Mouse (Mus musculus) embryo, embryonic 9.5 days (tissue): ENCODE results near the gene Pkmyt1.
A peak's percentile ranks its signal among the peaks of the same experiment; 100 is the strongest.
"Not testable (repeated sequence)": the region's sequence is repeated elsewhere in the genome, so short reads cannot be mapped to it uniquely, and the experiment has no call there.

Source experiments
- DNase-seq: peaks from one replicate; pipeline ENCODE4 v3.0.0-alpha.2; 2017; ENCODE audit errors: extremely low spot score

Gene Pkmyt1

DNA sequence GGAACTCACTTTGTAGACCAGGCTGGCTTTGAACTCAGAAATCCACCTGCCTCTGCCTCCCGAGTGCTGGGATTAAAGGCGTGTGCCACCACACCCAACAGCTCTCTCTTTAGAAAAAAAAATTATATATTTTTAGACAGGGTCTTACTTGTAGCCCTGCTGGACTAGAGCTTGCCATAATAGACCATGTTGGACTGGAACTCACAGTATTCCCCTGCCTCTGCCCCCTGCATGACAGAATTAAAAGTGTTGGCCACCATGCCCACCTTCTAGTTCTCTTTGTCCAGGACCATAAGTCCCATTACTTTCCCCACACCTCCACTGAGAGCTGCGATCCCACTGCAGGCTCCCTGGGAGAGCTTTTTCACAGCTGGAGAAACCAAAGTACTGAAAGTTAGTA lies 21.3 kb downstream of the Pkmyt1 start:
- no peak for DNase-seq

DNA sequence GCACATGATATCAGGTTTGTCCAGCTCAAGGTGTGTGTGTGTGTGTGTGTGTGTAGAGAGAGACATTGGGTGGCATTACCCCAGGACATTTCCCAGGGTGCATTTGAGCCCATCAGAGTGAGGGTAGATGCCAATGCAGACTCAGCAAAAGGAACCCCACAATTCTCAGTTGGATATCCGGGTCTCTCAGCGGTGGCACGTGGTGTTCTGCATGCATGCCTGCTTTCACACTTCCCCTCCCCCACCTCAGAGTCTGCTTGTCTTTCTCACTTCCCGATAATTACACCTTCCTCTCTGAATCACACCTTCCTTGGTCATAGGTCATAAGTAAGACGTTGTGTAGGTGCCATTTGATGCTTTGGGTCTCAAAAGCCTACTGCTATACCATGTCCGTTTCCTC lies 21.9 kb downstream of the Pkmyt1 start:
- no peak for DNase-seq

DNA sequence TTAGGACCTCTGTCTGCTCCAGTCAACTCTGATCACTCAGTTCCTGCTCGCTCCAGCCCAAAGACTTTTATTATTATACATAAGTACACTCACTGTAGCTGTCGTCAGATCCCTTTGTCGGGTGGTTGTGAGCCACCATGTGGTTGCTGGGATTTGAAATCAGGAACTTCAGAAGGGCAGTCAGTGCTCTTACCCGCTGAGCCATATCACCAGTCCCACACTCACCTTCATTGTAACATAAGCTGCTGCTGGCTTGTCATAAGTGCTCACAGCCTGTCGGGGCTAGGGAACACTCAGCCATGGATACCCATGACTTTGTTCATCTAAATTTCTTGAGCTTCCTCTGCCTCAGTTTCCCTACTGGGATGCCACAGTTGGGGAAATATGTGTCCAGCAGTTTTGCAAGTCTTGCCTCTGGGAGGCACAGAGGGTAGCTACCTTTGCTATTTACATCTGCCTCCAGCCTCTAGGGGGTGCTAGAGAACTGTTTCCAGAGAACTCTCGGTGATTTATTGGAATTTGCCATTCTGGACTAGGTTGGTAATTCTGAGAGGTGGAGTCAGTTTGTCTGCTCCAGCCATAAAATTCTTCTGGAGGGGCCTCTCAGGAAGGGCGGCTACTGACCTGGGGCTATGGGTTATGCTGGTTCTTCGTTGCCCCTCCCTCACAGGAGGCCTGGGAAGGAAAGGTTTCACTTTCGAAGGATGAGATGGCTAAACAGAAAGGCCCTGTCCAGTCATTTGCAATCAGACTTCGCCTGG lies 22.7 kb downstream of the Pkmyt1 start:
- DNase-seq, result peak; percentile 69

GRCm38 (mm10) chr17:23749400-23750191 lies 23.5 kb downstream of the Pkmyt1 start:
- no peak for DNase-seq

DNA sequence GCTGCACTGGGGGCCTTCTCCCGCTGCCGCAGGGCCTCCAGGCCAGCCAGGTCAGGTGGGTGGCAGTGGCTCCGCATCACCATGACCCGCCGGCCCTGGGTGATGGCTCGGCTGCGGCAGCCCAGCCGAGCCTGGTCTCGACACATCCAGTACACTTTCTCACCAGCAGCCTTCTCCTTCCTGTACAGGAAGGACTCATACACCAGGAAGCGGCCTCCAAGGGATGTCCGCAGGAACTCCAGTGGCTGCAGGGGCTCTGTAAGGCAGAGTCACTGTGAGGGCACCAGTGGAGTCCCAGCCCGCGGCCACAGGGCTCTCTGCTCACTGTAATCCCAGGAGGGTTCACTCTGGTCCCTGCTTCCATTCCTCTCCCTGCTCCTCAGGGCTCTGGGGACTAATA lies 29.6 kb downstream of the Pkmyt1 start:
- DNase-seq, result no peak

DNA sequence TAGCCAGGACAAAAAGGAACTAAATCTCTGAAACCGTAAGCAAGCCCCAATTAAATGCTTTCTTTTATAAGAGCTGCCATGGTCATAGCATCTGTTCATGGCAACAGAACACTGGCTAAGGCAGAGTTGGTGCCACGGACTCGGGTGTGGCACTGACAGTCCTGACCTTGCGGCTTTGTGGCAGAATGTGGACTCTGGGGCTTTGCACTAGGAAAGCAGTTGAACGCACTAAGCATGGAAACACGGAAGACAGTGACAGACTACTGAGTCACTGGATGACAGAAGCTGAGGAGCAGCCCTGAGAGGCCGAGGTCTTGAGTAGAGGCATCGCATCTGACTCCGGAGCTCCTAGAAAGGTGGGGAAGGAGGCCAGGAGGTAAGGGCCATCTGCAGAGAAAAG lies 31.4 kb downstream of the Pkmyt1 start:
- DNase-seq, result no peak

GRCm38 (mm10) chr17:23758801-23759200 lies 32.7 kb downstream of the Pkmyt1 start:
- no peak for DNase-seq

GRCm38 (mm10) chr17:23760231-23760630 lies 34.1 kb downstream of the Pkmyt1 start:
- no peak for DNase-seq

DNA sequence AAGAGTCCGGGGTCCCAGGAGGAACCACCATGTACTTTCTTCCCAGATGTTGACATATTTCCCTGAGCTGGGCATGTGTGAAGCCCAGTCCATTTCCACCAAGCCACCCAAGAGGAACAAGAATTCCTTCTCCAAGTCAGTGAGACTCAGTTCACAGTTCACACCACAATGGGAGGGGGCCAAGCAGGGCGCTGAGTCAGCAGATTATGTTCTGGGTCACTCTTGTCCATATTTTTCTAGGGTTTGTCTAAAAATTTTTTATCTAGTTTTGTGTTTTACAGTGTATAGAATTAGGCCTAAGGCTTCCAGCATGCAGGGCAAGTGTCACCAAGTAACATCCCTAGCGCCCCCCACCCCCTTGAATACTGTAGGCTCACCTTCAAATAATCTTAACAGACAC lies 35.0 kb downstream of the Pkmyt1 start:
- DNase-seq, result no peak

GRCm38 (mm10) chr17:23762976-23763375 lies 36.8 kb downstream of the Pkmyt1 start:
- DNase-seq, result no peak

DNA sequence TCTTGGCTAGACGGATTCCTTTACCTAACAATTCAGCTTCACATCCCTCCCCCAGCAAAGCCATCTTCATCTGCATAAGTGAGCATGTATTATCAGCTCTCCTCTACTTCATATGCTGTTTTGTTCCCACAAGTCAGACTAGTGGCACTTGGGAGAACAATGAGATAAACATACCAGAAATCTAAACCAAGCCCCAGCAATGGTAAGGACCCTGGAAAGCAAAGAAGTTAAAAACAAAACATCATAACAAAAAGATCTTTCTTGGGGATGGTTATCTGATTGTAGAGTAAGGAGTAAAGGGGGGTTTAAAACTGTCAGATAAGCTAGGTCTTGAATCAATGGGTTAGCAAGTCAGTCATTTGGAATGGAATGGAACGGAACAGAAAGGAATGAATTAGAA lies 44.4 kb downstream of the Pkmyt1 start:
- no peak for DNase-seq

DNA sequence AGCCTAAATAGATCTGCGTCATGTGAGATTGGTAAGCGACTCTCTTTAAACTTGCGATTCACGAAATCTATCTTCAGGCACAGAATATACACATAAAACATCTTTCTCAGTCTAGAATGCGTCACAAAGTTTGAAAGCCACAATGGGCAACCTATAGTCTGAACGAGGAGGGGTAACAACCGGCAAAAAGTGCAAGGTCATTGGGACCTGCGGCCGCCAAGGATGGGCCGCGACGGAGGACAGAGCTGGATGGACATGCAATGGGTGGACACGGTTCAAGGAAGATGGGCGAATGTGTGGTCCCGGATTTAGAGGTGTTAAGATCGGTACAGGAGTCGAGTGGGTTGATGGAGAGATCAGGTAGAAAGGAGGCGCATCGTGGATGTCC lies 44.8 kb downstream of the Pkmyt1 start:
- DNase-seq, result no peak

- peak; percentile 99 for DNase-seq
These were observed 45.4 kb downstream of the Pkmyt1 start, which contains the start of gene Flywch1 for GRCm38 (mm10) chr17:23771284-23772218. Gene Flywch1, minus strand, starts transcription at chr17:23771602.

DNA sequence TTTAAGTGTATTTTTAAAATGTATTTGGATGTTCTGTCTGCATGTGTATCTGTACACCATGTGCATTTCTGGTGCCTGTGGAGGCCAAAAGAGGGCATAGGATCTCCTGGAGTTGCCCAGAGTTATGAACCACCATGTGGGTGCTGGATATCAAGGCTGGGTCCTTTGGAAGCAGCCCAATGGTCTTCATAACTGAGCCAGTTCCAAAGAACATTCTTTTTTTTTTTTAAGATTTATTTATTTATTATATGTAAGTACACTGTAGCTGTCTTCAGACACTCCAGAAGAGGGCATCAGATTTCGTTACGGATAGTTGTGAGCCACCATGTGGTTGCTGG lies 46.1 kb downstream of the Pkmyt1 start:
- DNase-seq, result not testable (repeated sequence)

DNA sequence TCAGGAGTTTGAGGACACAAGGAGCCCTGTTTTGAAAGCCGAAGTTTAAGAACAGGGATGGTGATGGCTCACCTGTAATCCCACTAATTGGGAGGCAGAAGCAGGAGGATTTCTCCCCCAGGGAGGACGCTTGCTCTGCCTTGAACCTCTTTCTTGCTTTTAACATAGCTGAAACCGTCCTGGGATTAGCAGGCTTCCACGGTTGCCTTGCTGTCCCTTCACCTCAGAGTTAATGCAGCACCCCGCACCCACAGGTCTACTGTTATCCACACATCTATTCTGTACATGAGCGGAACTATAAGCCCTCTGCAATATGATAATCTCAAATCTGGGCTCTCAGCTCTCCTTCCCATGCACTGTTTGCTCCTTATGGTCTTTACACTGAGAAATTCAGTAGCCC lies 47.5 kb downstream of the Pkmyt1 start:
- no peak for DNase-seq

GRCm38 (mm10) chr17:23774090-23774489 lies 48.0 kb downstream of the Pkmyt1 start:
- peak; percentile 79 for DNase-seq

DNA sequence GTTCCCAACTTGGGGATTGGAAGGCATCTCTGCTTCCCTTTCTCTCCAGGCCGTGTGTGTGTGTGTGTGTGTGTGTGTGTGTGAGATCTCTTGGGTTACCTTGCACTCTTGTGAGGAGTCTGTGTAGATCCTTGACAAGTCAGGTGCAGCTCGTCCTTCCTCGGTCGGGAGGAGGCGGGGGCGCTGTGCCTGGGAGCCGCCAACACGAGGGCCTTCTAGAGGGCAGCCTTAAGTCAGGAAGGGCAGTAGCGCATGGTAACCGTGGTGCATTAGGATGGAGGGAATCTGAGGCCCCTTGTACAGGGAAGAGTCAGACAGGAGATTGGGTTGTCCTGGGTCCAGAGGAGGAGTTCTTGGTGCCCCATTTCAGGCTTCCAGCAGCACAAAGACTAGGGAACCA lies 50.1 kb downstream of the Pkmyt1 start:
- DNase-seq, result no peak

- DNase-seq, result no peak
These were observed 51.0 kb downstream of the Pkmyt1 start for GRCm38 (mm10) chr17:23777141-23777540.

DNA sequence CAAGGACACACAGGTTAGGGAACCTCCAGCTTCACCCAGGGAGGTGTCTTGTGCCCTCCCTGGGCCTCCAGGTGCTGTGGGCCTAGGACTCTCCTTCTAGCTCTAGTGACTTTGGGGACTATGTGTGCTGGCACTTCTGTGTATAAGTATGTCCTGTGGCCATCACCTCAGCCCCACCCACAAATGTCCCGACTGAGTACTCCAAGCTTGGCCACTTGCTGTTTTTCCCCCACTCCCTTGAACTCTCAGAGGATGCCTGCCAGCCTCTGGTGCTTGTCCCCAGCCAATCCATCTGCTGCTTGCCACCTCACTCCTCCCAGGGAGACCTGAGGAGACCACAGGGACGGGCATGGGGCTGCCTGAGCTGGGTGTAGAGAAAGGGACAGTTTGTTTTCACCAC lies 52.3 kb downstream of the Pkmyt1 start:
- no peak for DNase-seq

DNA sequence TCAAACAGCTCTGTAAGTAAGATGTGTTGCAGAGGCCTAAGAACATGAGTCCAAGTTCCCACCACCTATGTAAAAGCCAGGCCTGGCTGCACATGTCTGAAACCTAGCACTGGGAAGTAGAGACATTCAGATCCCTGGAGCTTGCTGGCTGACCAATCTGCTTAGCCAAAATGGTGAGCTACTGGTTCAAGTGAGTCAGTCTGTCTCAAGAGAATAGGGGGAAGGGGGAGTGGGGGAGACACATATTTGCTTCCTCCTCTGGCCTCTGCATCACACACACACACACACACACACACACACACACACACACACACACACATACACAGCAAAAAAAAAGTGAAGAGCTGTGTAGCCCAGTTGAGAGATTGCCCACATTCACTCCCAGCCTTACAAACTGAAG lies 57.2 kb downstream of the Pkmyt1 start:
- no peak for DNase-seq

DNA sequence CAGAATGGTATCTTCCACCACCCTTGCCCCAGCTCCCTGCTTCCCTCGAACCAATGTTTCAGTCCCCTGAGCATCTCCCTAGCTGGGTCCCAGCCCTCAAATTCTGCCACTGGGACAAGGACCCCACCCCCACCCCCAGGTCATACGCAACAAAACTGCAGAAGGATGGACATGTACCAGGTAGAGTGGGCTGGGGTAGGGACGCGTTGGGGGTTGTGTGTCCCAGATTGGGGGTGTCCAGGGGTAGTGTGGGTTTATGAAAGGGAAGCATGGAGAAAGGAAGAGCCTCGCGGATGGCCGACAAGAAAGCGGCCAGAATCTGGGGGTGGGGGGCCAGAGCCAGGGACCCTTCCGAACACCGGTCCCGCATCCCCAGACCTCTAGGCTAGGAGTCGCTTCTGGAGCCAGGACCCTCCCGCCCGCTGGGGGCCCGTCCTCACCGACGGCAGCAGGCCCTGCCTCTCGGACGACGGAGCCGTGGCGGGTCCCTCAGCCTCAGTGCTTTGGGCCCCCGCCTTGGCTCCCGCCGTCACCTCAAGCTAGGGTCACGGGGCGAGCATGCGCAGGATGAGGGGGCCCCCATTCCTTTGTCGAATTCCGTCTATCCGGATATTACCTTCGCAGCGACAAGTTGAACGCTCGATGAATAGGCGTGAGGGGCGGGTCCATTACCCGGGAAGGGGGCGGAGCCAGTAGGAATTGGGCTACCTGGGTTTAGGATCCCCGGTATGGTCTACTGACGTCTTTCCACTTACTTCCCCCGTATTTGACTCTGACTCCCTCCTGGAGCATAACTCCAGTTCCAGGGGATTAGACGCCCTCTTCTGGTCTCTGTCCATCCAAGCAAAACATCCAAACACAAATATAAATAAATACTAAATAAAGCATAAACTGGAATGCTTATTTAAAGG lies 59.7 kb downstream of the Pkmyt1 start, which contains the start of gene Flywch2:
TSS of gene Flywch2 (minus strand) at position 521 of the 911 bp plus-strand sequence.
- peak; percentile 80 for DNase-seq
